Mouse (Mus musculus) c-Kit-positive CD71-positive TER-119-negative erythroid progenitor cells, embryonic 14.5 days (primary cell): ENCODE data around the gene Atrip.

Experiments used
- DNase-seq: peaks from one replicate; pipeline ENCODE4 v3.0.0-alpha.2; 2013; ENCODE audit warnings: low read depth

The Atrip gene

GRCm38 (mm10) chr9:109097831-109098230 lies 23.9 kb upstream of the Atrip start:
- no peak for DNase-seq

GRCm38 (mm10) chr9:109097291-109097690 lies 23.4 kb upstream of the Atrip start:
- DNase-seq = no peak

- DNase-seq = no peak
Observed at GRCm38 (mm10) chr9:109096856-109097255, 22.9 kb upstream of the Atrip start.

- no peak for DNase-seq
Observed at GRCm38 (mm10) chr9:109096251-109096661, 22.3 kb upstream of the Atrip start.

- no peak for DNase-seq
Observed at GRCm38 (mm10) chr9:109095137-109095982, 21.4 kb upstream of the Atrip start, which contains the start of gene Plxnb1. Plxnb1 (plus strand) TSS chr9:109095389.

GRCm38 (mm10) chr9:109094553-109095136 lies 20.7 kb upstream of the Atrip start:
- DNase-seq = no peak

- DNase-seq = no peak
Observed at GRCm38 (mm10) chr9:109093786-109094552, 20.0 kb upstream of the Atrip start.

GRCm38 (mm10) chr9:109092799-109093198 lies 18.9 kb upstream of the Atrip start:
- no peak for DNase-seq

- DNase-seq = no peak
Observed at GRCm38 (mm10) chr9:109091802-109092201, 17.9 kb upstream of the Atrip start.

GRCm38 (mm10) chr9:109090446-109090845 lies 16.5 kb upstream of the Atrip start:
- no peak for DNase-seq

GRCm38 (mm10) chr9:109087987-109088386 lies 14.1 kb upstream of the Atrip start:
- DNase-seq = no peak

GRCm38 (mm10) chr9:109084922-109085321 lies 11.0 kb upstream of the Atrip start:
- DNase-seq = peak; percentile 40

GRCm38 (mm10) chr9:109082124-109082800 lies 8.3 kb upstream of the Atrip start, which contains the start of the genes Ccdc51 and Tma7:
Ccdc51 (plus strand) TSS chr9:109082493.
Tma7 (minus strand) TSS chr9:109082587.
- DNase-seq = peak; percentile 81

GRCm38 (mm10) chr9:109081749-109082123 lies 7.8 kb upstream of the Atrip start:
- DNase-seq = no peak

- no peak for DNase-seq
Observed at GRCm38 (mm10) chr9:109080516-109080915, 6.6 kb upstream of the Atrip start.

GRCm38 (mm10) chr9:109068095-109068735 lies 5.7 kb downstream of the Atrip start:
- no peak for DNase-seq

GRCm38 (mm10) chr9:109060898-109061295 lies 13.0 kb downstream of the Atrip start:
- DNase-seq = no peak

- DNase-seq = no peak
Observed at GRCm38 (mm10) chr9:109060184-109060897, 13.6 kb downstream of the Atrip start.

GRCm38 (mm10) chr9:109059136-109059903 lies 14.6 kb downstream of the Atrip start, which contains the start of gene Trex1:
Trex1 (minus strand) TSS chr9:109059734.
- peak; percentile 78 for DNase-seq
